Comparison of ENCODE assay signal across 20 mouse cellular contexts in genomic region chr5:101211974-101212373, GRCm38 (mm10).
DNase-seq lines count a peak whose midpoint lies in the region; ATAC-seq and TF ChIP-seq lines count a peak whose summit lies in the region.
"Had no signal": no experiment of that assay in that cellular context is flagged by ENCODE, and none has a peak within 500 bp of the region (broad histone marks: within the 10 kb centered on the region; RNA-seq: fewer than 3 reads in every experiment).

No protein-coding gene starts in this region.

- H3K9me3 ChIP-seq in kidney, postnatal 0 days (replicated peaks; ENCODE audit: low read length) = no peaks in the 10 kb centered on the region
- no peaks in the 10 kb centered on the region for H3K9me3 ChIP-seq in midbrain, embryonic 11.5 days (ENCODE audit: control insufficient read depth, low read length)
- H3K9me3 ChIP-seq: embryonic facial prominence, embryonic 10.5 days; embryonic facial prominence, embryonic 12.5 days; forebrain, embryonic 13.5 days; forebrain, embryonic 15.5 days had no signal

- H3K4me3 ChIP-seq in kidney, postnatal 0 days (replicated peaks; ENCODE audit: low read depth, low read length) = no peak overlapping the region
- no peak overlapping the region for H3K4me3 ChIP-seq in midbrain, embryonic 11.5 days (ENCODE audit: low read depth, low read length)
- H3K4me3 ChIP-seq: embryonic facial prominence, embryonic 10.5 days; embryonic facial prominence, embryonic 12.5 days; forebrain, embryonic 13.5 days; forebrain, embryonic 15.5 days had no signal

- H3K9ac ChIP-seq in kidney, postnatal 0 days (ENCODE audit: low read depth, low read length) = no peak overlapping the region
- H3K9ac ChIP-seq in midbrain, embryonic 11.5 days (ENCODE audit: low read length) = no peak overlapping the region
- H3K9ac ChIP-seq: embryonic facial prominence, embryonic 12.5 days; forebrain, embryonic 13.5 days; forebrain, embryonic 15.5 days; forebrain, postnatal 0 days had no signal

- no peak for TF ChIP-seq CTCF in kidney, postnatal 0 days (IDR thresholded peaks at IDR 0.05; ENCODE audit: low read depth)

- no peak for ATAC-seq in kidney, postnatal 0 days (replicated peaks; ENCODE audit: low FRiP score, low read depth)
- no peak for ATAC-seq in midbrain, embryonic 11.5 days (ENCODE audit: low FRiP score)
- ATAC-seq: CD4-positive, CD25-positive, alpha-beta regulatory T cell, adult 4 months; forebrain, embryonic 13.5 days; forebrain, embryonic 15.5 days; forebrain, postnatal 0 days had no signal

- H3K27me3 ChIP-seq in kidney, postnatal 0 days (ENCODE audit: insufficient read depth, low read length) = no peaks in the 10 kb centered on the region
- H3K27me3 ChIP-seq in midbrain, embryonic 11.5 days (ENCODE audit: control insufficient read depth, insufficient read depth, low read length) = no peaks in the 10 kb centered on the region
- H3K27me3 ChIP-seq: embryonic facial prominence, embryonic 12.5 days; forebrain, embryonic 13.5 days; forebrain, embryonic 15.5 days had no signal

- no peaks in the 10 kb centered on the region for H3K36me3 ChIP-seq in kidney, postnatal 0 days (ENCODE audit: insufficient read depth, low read length)
- H3K36me3 ChIP-seq in midbrain, embryonic 11.5 days (ENCODE audit: control insufficient read depth, insufficient read depth, low read length) = no peaks in the 10 kb centered on the region
- H3K36me3 ChIP-seq: embryonic facial prominence, embryonic 10.5 days; embryonic facial prominence, embryonic 12.5 days; forebrain, embryonic 15.5 days had no signal

- DNase-seq in heart, adult 11 months = peak; percentile 69
- DNase-seq in heart, postnatal 4 days = no peak
- DNase-seq in kidney, postnatal 0 days (ENCODE audit: low spot score) = peak; percentile 25
- no peak for DNase-seq in kidney, postnatal 14 days
- no peak for DNase-seq in midbrain, embryonic 11.5 days (ENCODE audit: low spot score, missing footprints)
- DNase-seq: adrenal gland, adult 2 months; adrenal gland, postnatal 10 days; adrenal gland, postnatal 25 days; B cell, adult 2 months; cerebellum, adult 11-12 months; cerebellum, adult 2 months; cerebellum, adult 9-10 months; cerebellum, postnatal 10 days; cerebellum, postnatal 25 days; forebrain, postnatal 0 days had no signal

- H3K4me2 ChIP-seq in kidney, postnatal 0 days (ENCODE audit: low read length) = no peak overlapping the region
- H3K4me2 ChIP-seq in midbrain, embryonic 11.5 days = no peak overlapping the region
- H3K4me2 ChIP-seq: embryonic facial prominence, embryonic 12.5 days; forebrain, embryonic 13.5 days; forebrain, embryonic 15.5 days had no signal

- no peaks in the 10 kb centered on the region for H3K4me1 ChIP-seq in kidney, postnatal 0 days (replicated peaks; ENCODE audit: insufficient read depth, low read length)
- H3K4me1 ChIP-seq in midbrain, embryonic 11.5 days (ENCODE audit: control insufficient read depth, insufficient read depth, low read length) = no peaks in the 10 kb centered on the region
- H3K4me1 ChIP-seq: embryonic facial prominence, embryonic 10.5 days; embryonic facial prominence, embryonic 12.5 days; forebrain, embryonic 13.5 days; forebrain, embryonic 15.5 days had no signal

- no peak overlapping the region for H3K27ac ChIP-seq in kidney, postnatal 0 days
- H3K27ac ChIP-seq in midbrain, embryonic 11.5 days (ENCODE audit: low read depth, low read length) = no peak overlapping the region
- H3K27ac ChIP-seq: embryonic facial prominence, embryonic 10.5 days; embryonic facial prominence, embryonic 12.5 days; forebrain, embryonic 13.5 days; forebrain, embryonic 15.5 days had no signal

- WGBS in kidney, postnatal 0 days = 62% methylated on average over 4 of the region's 4 CpGs
- 89% methylated on average over 4 of the region's 4 CpGs for WGBS in midbrain, embryonic 11.5 days

Comparison
In these comparisons a context has a peak if more than half of its experiments do, and no peak if none do; other contexts are left out.
1. DNase-seq: peak in heart, adult 11 months (single experiment) and kidney, postnatal 0 days (single experiment); none in heart, postnatal 4 days (single experiment), kidney, postnatal 14 days (single experiment) and midbrain, embryonic 11.5 days (single experiment).